Mouse (Mus musculus): ENCODE measurements around the gene Rsc1a1.

- TF ChIP-seq CTCF (IDR thresholded peaks at IDR 0.05; ENCODE audit: control insufficient read depth, insufficient read depth, insufficient replicate concordance, low read depth, low read length): no peak
- TF ChIP-seq POLR2A (IDR thresholded peaks at IDR 0.05; ENCODE audit: control insufficient read depth, low read depth, low read length): no peak
These were observed 34.1 kb downstream of the Rsc1a1 start for GRCm38 (mm10) chr4:141651286-141651685.

Data from testis, adult 2 months (tissue).